Mouse (Mus musculus): ENCODE measurements around the gene Disp2.

- TF ChIP-seq CTCF (IDR thresholded peaks at IDR 0.05; ENCODE audit: insufficient read depth, low read length) (no peak), POLR2A (IDR thresholded peaks at IDR 0.05; ENCODE audit: borderline replicate concordance, extremely low read depth, low read depth, low read length) (no peak)
These were observed 26.8 kb upstream of the Disp2 start for GRCm38 (mm10) chr2:118752792-118753108.

Data from lung, adult 2 months (tissue).